Mouse (Mus musculus) heart, postnatal 10 days (tissue): ENCODE measurements at regions not wholly inside any gene's neighbourhood (a gene's known extent, or its start where the extent isn't known, plus 50 kb on each side); places are given as distances from the start of the nearest gene placed in this dataset.

Experiments used
- DNase-seq, 2 experiments: peaks; one replicate each; pipeline ENCODE4 v3.0.0; 2021
- intact Hi-C: fragments of 180-260 bp; cut with DNase I; formaldehyde crosslinking; loops from one replicate; pipeline ENCODE4 v1.15.1; 2025

- no peak for DNase-seq
Measured at GRCm38 (mm10) chr1:161301348-161302075, 50.5 kb upstream of the Prdx6 start.

GRCm38 (mm10) chr1:161306772-161307499 lies 55.9 kb upstream of the Prdx6 start:
- no peak for DNase-seq
- intact Hi-C loops = no loop called here

More at GRCm38 (mm10) chr1:161301348-161302075, 50.5 kb upstream of the Prdx6 start:
- intact Hi-C loops = no loop called here

DNA sequence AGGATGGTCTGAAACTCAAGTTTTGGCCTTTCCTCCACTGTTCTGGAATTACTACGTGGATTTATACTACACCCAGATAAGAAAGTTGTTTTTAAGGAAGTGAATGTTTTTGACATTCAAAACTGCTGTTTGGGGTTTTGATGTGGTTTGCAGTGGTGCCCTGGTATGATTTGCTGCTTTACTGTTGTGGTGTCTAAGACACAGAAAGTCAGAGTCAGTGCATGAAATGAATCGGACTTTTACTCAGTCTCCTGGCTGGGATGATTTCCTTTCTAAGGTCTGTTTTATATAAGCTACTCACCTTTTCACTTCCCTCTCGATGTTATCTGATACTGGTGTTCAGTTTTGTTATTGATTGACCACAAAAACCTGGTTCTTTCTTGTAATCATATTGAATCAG lies 58.2 kb upstream of the Prdx6 start:
- intact Hi-C loops = no loop called here
- no peak for DNase-seq

DNA sequence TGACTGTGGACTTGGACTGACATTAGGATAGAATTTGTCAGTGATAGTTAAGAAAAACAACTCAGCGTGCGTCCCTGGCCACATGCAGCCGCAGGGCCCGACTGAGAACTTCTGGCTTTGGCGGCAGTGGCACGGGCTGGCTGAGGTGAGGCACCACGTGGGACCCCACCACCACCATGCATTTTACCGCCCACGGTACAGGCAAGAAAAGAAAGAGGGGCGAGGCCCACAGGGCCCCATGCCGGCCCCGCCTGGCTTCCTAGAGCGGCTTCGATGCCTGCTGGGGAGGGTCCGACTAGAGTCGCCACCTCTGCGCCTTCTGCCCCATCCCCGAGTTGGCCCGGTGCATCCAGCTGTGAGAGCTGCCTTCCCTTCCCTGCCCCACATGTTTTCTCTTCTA lies 63.1 kb upstream of the Prdx6 start:
- DNase-seq = no peak
- intact Hi-C loops = no loop called here

- intact Hi-C loops = no loop called here
- no peak for DNase-seq
Measured at GRCm38 (mm10) chr1:161321675-161322074, 70.7 kb upstream of the Prdx6 start.

GRCm38 (mm10) chr1:161329218-161329617 lies 66.0 kb upstream of the Tnfsf4 start:
- intact Hi-C loops = no loop called here
- DNase-seq = no peak

DNA sequence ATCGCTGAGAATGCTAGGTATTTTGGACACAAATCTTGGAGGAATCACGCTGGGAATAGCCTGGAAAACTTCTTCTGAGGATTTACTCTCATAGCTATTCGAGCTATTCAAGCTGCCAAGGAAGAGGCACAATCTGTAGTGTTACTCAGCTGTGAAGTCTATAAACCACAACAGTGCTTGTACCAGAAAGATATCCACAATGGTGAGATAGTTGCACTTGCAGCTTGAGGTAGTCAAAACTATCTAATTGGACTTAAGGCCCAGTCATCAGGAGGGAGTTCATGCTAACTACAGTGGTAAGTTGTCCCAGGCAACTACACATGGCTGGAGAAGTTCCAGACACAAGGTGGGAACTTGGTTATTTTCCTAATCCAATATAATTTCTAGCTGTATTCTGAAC lies 62.1 kb upstream of the Tnfsf4 start:
- DNase-seq = no peak
- intact Hi-C loops = no loop called here

- peak in 1 of 2 experiments; percentile 22 for DNase-seq
- intact Hi-C loops = no loop called here
Measured at GRCm38 (mm10) chr1:161345111-161345510, 50.1 kb upstream of the Tnfsf4 start.
